Mouse (Mus musculus) right cerebral cortex, adult 18-20 months (tissue): Measurements from ENCODE around the gene Hspa14.

Source experiments
- DNase-seq: peaks from one replicate; pipeline ENCODE4 v3.0.0; 2022; ENCODE audit warnings: mixed read lengths

The Hspa14 gene

DNA sequence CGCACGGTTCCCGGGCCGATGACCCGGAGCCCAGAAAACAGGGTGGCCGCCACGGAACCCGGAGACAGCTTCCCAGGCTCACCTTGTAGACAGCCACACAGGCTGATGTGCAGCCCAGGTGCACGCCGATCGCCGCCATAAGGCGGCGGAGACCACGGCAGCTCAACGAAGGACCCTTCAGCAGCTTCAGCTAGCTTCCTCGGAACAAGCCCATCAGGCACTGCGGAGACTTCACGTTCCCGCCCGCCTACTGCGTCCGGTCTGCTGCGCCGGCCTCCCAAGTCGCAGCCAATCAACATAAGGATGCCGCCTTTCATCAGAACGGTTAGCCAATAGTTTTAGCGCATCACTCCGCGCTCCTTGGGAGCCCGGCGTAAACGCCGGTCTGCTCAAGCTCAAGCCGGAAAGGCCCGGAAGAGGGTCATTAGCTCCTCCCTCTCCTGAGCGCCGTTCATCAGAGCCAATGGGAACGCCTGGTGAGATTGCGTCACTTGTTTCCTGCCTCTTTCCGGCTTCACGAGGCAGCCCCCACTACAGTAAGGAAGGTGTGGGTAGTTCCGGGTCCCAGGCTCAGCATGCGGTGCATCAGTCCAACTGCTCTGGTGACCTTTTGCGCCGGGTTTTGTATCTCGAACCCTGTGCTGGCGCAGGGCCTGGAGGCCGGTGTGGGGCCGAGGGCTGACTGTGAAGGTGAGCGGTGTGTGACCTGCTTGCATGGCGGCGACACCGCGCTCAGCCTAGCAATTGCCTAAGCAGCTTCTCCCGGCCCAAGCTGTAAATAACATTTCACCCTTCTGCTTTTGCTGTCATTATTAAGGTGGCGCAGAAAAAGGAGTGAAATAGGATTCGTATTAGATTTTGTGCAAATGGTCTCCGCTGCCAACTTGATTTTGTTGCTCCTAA is at the start of gene Hspa14, which contains the start of the genes Gm45902 and Cdnf:
TSS of gene Hspa14 (minus strand) at position 263 of the 903 bp plus-strand sequence.
TSS of gene Gm45902 (minus strand) at position 239 of the 903 bp plus-strand sequence.
TSS of gene Cdnf (plus strand) at position 479 of the 903 bp plus-strand sequence.
- peak; percentile 99 for DNase-seq

DNA sequence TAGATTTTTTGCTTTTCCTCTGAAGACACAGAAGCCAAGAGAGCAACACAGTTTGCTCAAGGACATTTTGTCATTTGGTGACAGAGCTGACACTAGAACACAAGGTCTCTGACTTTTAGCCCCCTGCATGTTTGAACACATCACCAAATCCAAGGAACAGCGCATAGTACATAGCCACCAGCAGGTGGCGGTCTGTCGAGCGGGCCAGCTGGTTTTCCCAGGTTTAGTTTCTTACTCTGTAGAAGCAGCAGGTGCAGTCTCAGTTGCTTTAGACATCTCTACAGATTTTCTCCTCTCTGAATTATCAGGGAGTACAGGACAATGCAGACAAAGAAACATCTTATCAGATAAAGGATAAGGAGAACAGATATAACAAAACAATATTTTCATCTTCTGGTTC is 34.0 kb upstream of the Hspa14 start:
- DNase-seq, result peak; percentile 30

DNA sequence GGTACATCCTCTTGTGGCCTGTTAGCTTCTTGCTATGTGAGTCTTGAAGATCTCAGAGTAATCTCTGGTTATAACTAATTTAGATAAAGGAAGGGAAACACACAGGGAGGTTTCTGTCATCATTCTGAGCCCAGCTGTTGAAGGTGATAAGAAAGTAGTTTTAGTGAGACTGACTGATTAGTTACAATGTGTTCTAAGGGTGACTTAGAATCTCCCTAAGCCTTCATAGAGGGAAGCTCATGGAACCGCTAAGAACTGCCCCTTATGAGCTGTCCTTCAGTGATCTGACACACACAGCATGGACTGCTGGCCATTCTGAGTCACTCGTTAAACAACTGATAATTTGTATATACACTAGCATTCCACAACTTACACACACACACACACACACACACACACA is 33.4 kb upstream of the Hspa14 start:
- DNase-seq, result no peak

DNA sequence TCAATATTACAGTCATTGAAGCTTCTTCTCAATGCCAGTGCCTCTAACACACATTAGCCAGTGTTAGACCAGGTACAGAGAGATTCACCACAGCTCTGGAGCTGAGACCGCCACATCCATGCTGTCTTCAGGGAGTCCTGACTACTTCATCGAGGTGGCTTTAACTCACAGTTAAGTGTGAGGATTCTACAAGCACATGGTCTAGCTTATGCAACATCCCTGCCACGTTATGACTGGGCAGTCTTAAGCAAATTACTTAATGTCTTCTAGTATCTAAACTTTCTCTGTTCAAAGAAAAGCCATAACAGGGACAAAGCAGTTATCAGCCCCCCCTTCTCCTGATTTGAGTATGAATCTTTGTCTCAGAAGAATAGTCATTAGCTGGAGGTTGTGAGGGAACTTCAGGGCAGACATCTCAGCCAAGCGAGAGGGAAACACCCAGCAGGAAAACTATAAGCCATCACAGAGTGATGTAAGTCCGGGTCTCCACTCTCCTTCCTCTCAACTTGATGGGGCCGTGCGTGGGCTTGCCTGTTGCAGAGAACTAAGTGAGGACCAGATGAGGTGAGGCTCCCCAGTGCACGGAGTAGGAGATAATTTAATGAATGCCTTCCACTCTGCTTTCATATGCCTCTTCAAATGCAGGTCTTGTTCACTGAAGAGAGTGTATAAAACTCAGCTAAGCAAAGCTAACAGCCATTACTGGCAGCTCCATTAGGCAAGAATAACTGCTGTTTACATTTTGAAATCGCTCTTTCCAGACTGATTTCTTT is 28.9 kb upstream of the Hspa14 start:
- DNase-seq, result no peak

DNA sequence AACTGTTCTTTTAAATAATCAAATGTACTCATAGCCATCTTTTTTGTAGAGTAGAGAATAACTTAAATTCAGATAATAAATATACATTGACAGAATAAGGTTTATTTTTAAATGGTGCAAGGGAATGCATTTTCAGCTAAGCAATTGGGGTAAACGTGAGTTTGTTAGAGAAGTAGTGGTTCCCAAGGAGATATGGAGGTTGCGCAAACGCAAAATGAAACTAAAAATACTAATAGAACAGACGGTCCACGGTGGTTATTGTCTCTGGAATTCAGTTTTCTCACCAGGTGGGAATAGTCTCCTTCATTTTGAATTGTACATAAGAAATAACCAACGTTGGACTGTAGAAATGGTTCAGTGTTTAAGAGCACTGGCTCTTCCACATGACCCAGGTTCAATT is 13.7 kb upstream of the Hspa14 start:
- no peak for DNase-seq

DNA sequence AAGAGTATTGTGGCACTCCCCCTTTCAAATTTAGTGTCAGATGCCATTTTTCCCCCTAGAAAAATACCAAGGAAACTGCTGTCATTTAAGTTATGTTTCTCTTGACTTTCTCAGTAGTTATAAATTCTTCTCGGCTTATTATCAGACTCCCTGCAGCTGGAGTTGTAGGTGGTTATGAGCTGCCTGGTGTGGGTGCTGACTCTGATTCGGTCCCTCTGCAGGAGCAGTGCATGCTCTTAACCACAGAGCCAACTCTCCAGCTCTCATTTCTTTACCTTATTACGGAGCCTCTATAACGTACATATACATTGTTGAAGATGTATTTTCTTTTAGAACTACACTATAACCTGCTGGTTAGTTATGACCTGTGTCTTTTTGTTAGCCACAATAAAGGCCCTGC is 9.9 kb upstream of the Hspa14 start:
- no peak for DNase-seq

DNA sequence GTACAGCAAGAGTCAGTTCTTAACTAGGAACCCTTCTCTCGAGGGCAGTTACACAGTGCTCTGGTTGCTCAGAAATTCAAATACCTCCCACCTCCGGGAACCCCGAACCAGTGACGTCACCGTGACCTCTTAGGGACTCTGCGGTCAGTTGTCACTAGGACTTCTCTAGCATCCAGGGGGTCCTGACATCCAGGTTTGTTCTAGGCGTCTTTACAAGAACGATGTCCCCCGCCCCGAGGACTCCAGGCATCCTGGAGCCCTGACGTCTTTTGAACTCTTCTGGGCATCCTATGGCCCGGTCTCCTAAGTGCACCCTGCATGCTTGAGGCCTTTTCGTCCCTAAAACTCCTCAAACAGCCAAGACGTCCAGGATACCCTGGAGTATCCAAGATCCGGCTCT is 538 bp downstream of the Hspa14 start:
- DNase-seq, result no peak

DNA sequence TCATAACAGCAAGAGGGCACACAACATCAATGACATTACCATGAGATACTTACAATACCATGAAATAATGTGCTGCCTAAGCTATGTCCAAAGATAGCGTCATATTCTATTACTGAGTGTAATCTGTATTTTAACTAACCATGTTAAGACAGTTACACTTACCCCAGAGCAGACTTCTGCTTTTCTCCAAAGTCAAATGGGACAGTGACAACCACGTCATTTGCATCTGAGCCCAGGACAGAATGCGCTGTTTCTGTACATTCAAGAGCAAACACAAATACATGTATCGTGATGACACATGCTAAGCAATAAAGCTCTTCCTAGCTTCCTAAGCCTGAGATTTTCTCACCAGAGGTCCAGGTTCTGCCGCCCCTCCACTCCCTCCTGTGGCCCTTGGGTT is 11.7 kb downstream of the Hspa14 start:
- DNase-seq, result no peak

DNA sequence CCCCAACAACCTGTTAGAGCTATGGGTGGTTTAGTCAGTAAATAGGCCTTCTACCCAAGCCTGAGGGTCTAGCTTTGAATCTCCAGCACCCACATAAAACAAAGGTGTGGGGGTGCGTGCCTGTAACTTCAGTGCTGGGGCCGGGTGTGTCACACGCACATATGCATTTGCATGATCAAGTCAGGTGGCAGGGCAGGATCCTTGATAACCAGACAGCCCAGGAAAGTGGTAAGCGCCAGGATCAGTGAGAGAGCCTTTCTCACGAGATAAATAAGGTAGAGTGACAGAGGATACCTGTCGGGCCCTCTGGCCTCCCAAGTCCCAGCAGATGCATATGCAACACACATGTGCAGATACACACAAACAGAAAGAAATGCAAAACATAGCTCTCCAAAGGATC is 13.1 kb downstream of the Hspa14 start:
- DNase-seq, result no peak

DNA sequence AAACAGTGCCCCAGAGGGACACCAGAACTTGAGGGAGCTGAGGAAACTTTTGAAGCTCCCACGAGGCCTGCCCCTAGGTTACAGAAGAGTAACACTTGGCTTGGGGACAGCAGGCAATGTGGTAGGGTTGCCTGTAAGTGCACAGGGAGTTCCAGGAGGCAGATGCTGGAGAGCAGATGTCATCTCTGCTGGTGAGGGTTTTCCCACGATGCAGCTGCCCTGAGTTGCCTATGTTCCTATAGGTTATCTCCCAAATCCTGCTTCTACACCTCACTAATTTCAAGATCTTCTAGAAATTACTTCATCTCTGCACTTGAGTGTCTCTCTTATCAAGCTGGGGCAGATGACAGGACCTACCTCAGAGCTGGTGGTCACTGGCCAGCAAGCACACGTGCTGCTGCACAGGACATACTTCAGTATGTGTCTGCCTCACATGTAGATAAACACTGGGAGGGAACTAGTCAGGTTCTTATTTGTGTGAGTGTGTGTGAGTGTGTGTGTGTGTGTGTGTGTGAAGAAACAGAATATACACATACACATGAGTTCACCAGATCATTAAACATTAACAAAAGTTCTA is 18.7 kb downstream of the Hspa14 start:
- no peak for DNase-seq

DNA sequence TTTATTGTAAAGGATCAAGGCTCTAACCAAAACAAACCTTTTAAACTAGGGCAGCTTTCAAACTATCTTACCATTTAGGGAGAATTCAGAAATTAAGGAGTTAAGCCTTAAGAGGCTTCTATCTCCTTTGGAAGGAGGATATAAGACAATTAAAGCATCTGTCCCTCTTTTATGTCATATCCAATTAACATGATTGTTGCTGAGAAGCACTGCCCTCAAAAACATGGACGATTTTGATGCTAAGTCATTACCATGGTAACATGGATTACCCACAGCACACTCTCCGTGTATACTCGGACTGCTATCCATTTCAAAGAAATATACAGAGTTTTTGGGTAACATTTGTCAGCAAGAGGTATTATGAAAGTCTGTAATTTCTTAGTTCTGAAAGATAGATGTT is 22.8 kb downstream of the Hspa14 start:
- DNase-seq, result no peak

DNA sequence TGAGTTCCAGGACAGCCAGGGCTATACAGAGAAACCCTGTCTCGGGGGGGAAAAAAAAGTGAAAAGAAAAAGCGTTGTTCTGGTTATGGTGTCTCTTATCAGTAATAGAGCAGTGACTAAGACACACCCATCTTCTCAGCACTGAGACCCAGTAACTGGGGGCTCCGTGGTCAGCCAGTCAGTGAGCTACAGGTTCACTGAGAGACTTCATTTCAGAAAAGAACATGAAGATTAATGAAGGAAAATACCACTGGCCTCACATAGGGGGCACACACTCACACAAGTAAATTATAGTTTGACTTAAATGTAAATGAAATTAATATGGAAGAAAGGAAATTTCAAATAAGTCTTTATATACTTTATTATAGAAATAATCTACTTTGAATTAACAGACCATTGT is 32.4 kb downstream of the Hspa14 start:
- DNase-seq, result no peak

DNA sequence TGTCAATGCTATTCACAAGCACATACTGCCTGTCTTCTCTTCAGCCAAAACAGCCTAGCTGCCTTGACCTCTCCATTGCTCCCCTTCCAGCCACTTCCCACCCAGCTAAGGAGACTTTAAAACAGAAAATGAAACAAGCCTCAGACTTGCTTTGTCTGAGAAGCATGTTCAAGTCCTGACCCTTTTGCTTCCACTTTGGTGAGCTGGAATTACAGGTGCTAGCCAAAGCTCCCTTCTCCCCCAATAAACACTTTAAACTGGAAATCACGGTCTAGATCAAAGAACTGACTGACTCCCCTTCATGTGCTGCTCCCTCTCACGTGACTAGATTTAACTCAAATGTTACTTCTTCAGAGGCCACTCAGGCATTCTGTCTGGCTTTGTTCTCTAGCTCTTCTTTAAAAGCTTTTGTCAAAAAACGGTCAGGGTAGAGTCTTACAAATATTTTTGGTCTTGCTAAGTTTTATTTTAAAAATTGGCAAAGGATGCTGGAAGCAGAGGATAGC is 36.8 kb downstream of the Hspa14 start:
- no peak for DNase-seq

DNA sequence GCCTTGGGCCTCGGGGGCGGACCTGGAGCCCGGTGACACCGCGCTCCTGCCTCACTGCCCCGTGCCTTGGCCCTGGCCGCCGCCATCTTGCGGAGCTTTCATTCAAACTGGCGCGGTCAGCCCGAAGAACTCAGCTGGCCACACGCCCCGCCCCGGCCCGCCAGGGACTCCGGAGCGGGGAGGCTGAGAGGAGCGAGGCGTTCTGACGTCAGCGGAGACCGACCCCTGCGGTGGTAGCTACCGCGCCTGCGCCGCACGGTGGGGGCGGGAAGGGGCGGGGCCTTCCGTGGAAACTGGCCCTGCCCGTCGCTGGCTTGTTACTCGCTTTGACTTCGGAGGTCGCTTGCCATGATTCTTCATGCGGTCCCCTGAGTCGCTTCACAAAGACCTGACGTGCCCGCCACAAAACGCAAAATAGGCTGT is 37.7 kb downstream of the Hspa14 start, which contains the start of gene Suv39h2:
TSS of gene Suv39h2 (minus strand) at position 171 of the 423 bp plus-strand sequence.
- DNase-seq, result peak; percentile 96

DNA sequence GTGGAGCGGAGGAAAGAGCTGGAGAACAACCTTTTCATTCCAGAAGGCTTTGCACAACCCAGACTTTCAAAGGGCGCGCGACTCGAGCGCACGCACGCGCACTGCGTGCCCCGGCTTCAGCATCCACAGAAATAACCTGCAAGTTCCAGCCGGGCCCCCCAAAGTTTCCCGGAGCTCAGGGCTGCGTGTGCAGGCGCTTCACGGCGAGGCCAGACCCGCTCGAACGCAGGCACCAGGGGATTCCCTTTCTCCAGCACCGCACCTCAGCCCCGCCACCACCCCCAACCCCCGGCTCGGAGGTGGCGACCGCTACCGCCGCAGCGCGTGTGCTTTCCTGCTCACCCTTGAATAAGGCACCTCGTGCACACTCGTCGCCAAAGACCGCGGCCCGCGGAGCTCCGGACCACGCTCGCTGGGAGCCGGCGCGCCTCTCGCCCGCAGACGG is 38.2 kb downstream of the Hspa14 start:
- peak; percentile 75 for DNase-seq

DNA sequence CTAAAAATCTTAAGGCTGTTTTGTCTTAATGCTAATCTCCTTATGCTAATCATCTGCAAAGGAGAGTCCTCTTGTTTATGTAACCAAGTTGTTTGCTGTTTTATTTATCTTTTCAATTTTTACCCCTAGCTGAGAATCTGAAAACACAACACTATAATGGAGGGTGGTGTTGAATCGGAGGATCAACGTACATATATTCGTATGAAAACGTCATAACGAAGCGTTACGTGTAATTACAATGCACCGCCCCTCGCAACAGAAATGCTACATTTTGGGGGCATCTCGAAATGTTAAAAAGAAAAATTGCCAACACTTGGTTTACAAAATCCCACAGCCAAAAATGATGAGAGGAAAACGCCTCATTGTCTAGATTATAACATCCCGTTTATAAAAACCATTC is 38.7 kb downstream of the Hspa14 start:
- no peak for DNase-seq

DNA sequence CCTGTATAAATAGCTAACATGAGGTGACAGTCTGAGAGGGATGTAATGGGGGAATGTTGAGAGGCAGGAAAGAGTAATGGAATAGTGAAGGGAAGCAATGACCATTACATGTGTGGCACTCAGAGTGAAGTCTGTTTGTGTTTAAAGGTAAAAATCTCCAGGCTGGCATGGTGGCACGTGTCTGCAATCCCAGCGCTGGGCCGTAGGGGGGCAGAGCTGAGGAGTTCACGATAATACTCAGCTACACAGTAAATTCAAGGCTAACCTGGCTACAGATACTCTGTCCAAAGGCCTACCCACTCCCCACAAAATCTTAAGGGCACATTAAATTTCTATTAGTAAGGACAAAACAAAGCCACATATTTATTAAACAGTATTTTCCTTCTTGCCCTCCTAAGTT is 56.0 kb downstream of the Hspa14 start:
- no peak for DNase-seq

DNA sequence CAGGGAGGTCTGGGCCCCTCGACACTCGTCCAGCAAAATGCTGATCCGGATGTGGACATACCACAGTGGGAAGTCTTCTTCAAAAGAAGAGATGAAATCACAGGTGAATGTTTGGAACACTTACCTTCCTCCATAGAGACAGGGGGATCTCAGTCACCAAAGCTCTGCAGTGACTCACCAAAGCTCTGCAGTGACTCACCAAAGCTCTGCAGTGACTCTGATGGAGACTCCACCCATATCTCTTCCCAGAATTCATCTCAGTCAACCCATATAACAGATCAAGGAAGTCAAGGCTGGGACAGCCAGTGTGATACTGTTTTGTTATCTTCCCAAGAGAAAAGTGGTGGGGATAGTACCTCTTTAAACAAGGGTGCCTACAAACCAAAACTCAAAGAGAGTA is 59.5 kb downstream of the Hspa14 start:
- DNase-seq, result no peak

DNA sequence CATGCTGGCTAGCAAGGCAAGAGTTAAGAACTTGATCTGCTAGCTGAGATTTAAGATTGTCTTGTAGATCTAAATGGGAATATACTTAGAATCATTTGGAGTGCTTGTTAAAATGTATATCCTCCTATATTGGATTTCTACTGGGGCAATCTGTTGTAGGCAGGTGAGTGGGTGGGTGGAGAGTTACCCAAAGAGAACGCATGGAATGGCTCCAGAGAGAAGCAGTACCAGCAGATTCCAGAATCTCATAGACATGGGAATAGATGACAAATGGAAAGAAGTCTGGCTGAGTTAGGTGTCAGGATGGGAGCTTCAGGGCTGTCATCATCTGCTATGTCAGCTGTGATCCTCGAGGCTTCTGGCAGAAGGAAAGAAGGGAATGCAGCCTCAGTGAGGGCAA is 63.2 kb downstream of the Hspa14 start:
- peak; percentile 68 for DNase-seq

DNA sequence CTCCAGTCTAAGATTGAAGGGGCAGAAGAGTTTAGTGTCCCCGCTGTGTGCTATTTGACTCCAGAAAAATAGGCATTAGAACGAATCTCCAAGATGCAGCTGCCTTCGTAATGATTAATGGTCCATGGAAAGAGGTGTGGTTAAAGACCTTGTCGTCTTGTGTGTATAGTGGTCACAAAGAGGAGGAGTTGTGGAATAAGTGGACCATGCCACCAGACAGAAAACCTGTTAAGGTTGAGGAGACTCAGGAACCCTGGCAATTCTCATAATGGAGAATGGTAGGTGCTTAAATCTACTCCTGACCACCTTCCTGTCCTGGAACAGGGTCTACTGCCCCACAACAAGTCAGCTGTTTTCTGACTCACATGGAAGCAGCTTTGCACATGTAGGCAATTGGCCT is 66.6 kb downstream of the Hspa14 start:
- no peak for DNase-seq

DNA sequence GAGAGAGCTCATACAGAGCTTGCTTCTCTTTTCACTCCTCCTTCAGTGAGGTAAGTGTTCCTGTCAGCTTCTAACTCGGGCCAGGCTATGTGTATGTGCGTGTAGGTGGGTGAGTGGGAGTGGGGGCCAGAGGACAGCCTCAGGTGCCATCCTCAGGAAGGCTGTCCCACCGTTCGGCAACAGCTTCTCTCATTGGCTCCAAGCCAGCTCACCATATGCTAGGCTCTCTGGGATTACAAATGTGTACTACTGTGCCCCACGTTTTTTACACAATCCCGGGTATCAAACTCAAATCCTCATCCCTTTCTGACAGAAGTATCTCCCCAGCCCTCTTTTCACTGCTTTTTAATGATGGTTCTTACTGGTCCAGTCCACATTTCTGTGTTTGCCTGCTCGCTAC is 68.4 kb downstream of the Hspa14 start:
- peak; percentile 15 for DNase-seq
